Mouse (Mus musculus) lung, postnatal 4 days (tissue): Measurements from ENCODE around the gene Wbp2nl.

ENCODE experiments used
- DNase-seq, 2 experiments: peaks; one replicate each; pipeline ENCODE4 v3.0.0; 2021

The Wbp2nl gene

DNA sequence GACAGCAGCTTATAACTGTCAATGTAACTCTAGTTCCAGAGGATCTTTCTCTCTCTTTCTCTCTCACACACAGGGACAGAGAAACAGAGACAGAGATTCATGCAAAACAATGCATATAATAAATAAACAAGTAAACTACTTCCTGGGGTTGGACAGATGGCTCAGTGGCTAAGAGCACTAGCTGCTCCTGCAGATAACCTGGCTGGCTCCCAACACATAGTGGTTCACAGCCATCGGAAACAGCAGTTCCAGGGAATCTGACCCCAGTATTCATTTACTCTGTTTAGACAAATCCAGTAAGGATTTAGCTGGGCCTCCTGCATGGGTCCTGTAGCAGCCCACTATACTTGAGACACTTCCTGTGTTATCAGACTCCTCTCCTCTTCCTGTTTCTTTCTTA lies 20.9 kb downstream of the Wbp2nl start:
- DNase-seq: no peak

DNA sequence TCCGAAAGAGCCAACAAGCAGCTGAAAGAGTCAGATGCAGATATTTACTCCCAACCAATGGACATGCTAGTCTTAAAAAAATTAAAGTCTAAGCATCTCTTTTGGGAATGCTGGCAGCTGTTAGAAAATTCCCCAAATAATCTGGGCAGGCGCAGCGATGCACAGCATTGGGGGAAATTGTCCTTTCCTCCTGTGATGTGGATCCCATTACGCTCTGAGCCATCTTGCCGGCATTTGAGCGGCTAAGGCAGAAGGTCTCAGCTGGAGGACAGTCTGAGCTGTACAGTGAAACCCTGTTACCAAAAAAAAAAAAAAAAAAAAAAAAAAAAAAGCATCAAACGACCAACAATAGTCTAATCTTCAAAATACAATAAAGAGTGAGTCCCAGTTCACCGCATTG lies 23.4 kb downstream of the Wbp2nl start:
- no peak for DNase-seq

DNA sequence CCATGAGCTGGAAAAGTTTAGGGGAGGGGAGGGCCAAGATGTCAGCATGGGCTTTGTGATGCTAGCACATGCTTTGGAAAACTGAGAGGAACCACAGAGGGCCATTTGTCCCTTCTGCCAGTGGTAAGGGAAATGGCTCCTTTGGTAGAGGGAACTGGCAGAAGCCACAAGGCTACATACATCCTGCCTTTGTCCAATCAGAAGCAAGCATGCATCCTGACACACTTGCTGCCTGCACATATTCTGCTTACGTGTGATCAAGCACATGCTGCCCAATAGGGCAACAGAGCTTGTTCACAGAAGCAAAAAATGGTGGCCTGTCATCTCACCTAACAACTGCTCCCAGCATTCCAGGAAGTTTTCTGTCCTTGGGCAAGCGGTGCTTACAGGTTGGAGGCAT lies 26.6 kb downstream of the Wbp2nl start:
- DNase-seq: no peak

DNA sequence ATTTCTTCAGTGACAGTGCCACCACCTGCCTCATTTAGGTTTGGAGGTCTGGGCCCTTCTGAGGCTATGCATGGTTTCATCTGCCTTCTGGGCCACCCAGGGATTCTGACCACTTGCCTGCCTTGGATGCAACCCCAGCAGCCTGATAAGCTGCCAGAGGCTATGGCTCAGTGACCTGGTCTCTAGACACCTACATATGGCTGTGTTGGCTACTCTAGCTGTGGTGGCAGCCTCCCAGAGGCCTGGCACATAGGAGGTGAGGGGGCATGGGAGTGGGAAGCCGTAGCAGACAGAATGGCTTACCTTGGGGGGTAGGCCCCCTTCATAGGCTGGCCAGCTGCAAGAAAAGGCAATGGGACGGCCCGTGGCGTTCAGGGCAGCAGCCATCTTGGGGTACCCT lies 36.4 kb downstream of the Wbp2nl start:
- no peak for DNase-seq

DNA sequence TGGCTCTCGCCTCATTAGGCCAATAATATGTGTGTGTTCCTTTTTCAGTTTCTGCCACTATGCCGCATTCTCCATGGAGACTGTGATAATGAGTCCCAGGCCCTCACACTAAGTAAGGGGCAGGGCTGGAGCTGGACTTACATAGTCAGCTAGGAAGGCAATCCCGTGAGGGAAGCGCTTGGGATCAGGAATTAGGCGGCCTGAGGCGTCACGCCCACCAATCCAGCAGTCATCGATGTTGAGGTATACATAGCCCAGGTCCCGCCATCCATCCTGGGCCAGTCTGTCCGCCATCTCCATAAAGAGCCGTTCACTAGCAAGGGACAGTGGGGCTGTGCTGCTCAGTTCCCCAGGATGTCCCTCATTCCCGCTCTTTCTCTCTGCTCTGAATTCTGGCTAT lies 37.9 kb downstream of the Wbp2nl start:
- no peak for DNase-seq

DNA sequence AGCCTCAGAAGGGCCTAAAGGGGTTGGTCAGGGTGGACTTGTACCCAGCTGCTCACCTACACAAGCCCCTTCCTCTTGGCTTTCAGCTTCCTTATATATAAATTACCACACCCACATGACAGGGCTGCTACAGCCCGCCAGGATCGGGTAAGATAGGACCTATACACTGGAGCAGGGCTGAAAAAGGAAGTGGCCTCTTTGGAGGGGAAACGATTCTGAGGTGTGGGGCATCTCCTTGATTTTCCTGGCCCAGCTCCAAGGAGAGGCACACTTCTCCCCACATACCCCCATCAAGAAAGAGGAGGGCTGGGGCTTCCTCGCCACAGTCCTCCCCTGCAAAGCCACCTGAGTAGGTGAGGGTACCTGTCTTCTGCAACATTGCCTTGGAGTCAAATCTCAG lies 39.1 kb downstream of the Wbp2nl start:
- peak in 1 of 2 experiments; percentile 28 for DNase-seq

DNA sequence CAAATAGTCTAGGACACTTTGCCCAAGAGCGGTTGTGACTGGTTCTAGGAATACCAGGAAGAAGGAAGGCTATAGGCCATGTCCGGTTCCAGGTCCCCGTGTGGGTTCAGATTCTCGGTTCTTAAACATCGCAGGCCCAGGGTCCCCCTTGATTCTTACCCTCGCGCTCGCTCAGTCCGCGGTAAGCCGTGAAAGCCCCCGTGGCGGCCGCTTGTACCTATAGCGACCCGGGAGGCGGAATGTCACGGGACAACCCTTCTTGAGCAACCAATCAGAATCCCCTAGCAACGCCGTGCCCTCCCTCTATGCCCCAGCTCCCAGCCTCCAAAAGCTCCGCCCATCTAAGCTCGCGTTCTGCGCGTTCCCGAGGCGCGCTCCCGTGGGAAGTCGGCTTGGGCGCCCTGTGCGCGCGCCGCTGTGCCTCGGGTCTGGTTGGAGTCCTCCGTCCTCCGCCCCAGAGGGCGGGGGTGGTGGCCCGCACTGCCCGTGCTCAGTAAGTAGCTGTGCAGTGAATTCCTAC lies 39.9 kb downstream of the Wbp2nl start, which contains the start of the genes Naga, Pheta2 and Smdt1:
TSS of gene Naga (minus strand) at position 333 of the 520 bp plus-strand sequence.
TSS of gene Pheta2 (plus strand) at position 350 of the 520 bp plus-strand sequence.
TSS of gene Smdt1 (plus strand) at position 367 of the 520 bp plus-strand sequence.
- peak; percentile 97 to 98 for DNase-seq

DNA sequence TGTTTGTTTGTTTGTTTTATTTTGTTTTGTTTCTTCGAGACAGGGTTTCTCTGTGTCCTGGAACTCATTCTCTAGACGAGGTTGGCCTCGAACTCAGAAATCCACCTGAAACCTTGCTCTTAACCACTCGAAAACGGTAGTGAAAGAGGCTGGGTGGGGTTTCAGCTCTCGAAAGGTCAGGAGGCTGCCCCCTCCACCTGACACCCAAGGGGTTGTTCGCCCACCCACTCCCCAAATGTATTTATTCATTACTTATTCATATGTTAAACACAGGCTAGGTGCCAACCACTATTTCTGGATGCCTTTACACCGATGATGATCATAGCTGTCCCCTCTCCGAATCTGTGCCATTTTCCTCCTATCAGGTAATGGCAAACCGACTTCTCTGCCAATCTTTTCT lies 40.4 kb downstream of the Wbp2nl start:
- no peak for DNase-seq

DNA sequence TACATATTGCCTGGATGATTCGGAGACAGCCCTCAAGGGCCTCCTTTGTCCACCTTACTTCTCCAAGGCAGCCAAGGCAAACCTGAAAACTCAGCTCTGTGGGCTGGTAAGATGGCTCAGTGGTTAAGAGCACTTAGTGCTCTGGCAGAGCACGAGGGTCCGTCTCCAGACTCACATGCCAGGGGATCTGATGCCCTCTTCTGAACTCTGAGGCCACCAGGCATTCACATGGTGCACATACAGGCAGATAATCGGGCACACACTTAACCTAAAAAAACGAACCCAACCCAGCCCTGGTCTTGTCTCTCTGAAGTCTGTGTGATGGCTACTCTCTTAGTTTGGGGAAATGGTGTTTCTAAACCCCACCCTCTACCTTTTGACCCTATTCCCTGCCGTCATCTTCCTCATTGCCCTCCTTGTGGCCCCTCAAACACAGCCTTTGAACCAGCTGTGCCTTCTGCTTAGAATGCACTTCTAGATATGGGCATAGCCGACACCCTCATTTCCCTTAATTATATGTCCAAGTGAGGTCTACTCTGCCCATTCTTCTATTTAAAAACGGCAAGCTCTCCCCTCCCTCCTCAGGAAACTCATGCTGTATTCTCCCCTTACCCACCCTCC lies 41.0 kb downstream of the Wbp2nl start:
- DNase-seq: no peak

DNA sequence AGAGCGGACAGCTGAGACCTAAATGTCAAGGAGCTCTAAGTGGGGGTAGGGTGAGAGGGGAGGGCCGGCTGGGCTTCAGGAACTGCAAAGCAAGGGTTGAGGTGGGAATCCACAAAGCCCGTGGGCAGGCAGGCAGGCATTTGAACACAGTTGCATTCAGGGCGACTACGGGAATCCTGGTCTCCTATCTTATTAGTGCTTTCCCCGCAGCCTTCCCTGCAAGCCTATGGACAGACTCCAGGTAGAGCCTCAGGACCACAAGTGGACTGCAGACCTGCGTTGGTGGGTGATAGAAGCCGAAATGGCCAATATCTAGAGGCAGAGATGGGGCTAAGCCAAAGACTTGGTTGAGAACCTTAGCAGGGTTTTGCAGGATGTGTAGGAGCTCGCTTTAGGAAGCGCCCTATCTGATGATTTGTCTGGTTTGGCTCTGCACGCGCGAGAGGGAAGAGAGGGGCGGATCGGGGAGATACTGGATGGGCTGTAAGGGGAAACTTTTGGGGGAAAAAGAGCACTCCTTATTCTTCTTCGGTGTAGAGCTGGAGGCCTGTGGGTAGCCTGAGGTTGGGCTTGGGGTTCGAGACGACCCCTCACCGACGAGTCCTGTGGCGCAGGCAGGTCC lies 41.8 kb downstream of the Wbp2nl start:
- no peak for DNase-seq

DNA sequence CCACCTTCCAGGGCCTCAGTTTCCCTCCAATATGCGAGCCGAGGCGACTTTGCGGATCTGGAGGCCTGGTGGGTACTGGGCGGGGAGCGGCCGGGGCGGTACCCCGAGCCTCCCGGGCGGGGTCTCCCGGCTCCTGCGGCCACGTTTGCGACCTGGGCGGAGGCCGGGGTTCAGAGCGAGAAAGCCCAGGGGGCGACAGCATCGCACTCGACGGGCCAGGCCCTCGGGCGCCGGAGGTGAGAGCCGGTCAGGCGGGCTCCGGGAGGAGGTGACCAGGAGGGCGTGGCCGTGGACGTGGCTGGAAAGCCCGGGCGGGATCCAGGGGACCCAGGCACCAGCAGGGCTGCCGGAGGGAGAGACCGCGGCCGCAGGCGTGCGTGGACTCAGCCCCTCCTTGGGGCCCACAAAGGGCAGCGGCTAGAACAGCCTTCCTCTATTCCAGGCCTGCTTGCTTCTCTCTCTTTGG lies 42.3 kb downstream of the Wbp2nl start:
- peak; percentile 73 to 82 for DNase-seq

DNA sequence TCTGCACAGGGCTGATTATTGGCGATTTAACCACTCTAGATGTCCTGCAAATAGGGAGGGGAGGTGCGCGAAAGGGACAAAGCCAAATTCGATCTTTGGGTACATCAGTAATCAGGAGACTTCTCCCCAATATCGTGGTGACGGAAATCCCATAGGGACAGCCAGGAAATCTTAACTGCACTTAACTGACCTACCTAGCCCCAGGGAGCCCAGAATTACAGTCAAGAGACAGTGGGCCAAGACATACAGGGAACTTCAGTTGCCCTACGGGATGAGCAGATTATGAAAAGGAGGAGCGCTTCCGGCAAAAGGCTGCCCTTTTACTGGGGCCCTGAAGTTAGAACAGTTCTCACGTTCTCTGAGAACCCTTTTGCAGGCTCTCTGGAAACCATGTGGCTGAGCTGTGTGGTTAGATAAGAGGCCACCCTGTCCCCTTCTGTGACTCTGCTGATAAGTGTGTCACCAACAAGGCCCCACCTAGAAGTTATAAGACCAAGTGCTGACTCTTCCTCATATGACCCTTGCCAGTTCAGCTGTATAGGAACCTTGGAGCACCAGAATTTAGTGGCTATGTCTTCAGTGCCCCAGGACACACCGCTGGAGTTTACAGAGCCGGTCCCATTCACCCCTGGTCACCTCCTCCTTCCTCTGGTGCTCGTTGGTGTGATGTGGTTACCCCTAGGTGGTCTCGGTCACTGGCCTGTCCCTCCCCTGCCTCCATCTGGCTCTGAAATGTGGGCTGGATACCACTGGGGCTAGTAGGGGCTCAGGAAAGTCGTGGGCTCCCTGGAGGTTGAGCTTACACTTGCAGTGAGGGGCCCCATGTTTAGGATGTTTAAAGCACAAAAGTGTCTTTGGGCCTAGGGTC lies 43.2 kb downstream of the Wbp2nl start:
- DNase-seq: no peak

DNA sequence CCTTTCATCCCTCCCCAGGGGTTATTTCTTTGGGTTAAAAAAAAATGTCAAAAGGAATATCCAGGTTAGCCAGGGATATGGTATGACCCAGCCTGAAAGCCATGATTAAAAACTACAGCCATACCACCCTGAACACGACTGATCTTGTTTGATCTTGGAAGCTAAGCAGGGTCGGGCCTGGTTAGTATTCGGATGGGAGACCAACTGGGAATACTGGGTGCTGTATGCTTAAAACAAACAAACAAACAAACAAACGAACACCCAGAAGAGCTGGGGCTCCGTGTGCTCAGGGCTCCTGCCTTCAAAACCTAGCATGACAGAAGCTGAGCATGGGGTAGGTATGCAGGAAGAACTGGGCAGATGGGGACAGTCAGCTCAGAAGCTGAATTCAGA lies 43.8 kb downstream of the Wbp2nl start:
- DNase-seq: no peak

DNA sequence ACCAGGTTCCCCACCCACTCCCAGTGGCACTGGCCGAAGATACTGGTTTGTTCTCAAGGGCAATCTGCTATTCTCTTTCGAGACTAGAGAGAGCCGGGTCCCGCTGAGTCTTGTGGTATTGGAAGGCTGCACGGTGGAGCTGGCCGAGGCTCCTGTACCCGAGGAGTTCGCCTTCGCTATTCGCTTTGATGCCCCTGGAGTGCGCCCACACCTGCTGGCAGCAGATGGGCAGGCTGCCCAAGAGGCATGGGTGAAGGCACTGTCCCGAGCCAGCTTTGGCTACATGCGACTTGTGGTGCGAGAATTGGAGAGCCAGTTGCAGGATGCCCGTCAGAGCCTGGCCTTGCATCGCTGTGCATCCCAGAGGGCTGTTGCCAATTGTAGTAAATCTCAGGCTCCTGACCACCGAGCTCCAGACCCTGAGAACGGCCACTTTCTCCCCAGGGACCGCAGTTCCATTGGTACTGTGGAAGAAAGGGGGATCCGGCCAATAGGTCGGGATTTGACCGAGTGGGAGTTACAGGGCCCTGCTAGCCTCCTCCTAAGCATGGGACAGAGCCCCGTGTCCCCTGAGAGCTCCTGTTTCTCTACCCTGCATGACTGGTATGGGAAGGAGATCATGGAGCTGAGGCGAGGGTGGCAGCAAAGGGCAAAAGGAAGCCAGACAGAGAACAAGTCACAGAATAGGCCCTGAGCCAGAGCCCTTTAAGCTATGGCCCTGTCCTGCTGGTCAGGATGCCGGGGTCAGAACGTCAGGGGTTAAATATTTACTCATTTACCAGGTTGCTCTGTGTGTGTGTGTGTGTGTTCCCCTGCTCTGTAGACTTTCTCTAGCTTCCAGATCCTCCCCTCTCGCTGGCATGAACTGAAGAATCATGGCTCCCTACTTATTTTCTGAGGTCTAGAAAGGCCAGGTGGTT lies 44.9 kb downstream of the Wbp2nl start:
- peak in 1 of 2 experiments; percentile 29 for DNase-seq

DNA sequence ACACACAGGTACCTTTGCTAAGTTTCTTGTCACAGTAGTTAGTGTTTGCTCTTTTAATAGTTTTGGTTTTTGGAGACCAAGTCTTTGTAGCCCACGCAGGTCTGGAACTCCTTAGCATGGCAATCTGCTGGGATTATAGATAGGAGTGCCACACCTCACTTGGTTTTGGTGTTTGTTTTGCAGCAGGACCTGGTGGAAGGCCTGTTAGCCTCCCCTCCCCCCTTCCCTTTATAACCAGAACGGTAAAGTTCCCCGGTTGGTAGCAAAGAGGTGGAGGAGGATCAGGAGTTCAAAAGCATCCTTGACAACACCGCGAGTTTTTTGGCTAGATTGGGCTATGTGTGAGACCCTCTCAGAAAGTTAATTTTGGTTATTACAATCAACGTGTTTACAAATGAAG lies 46.2 kb downstream of the Wbp2nl start:
- no peak for DNase-seq

DNA sequence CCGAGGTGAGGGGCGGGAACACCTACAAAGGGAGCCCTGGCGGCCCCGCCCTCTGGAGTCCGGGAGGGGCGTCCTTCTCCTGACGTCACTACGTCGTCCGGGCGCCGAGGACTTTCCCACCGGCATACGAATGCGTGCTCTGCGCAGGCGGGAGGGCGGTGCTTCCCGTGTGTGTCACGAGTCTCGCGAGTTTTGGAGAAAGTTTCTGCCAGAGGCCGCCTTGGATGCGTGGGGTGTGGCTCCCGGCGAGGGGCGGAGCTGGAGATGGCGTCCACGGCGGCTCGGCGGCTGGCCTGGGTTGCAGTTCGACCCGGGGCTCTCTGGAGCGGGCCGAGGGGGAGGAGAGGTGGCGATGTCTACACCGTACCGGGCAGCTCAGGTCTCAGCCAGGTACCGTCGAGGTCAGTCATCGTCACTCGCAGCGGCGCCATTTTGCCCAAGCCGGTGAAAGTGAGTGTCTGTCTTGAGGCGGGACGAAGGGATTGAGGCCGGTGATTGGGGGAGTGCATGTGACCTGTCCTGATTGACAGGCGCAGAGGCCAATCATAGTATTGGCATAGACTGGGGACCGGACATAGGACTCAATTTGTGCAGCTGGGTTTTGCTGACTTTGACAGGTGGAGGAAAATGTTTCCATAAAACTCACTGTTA lies 47.2 kb downstream of the Wbp2nl start:
- DNase-seq: peak; percentile 98 to 99

DNA sequence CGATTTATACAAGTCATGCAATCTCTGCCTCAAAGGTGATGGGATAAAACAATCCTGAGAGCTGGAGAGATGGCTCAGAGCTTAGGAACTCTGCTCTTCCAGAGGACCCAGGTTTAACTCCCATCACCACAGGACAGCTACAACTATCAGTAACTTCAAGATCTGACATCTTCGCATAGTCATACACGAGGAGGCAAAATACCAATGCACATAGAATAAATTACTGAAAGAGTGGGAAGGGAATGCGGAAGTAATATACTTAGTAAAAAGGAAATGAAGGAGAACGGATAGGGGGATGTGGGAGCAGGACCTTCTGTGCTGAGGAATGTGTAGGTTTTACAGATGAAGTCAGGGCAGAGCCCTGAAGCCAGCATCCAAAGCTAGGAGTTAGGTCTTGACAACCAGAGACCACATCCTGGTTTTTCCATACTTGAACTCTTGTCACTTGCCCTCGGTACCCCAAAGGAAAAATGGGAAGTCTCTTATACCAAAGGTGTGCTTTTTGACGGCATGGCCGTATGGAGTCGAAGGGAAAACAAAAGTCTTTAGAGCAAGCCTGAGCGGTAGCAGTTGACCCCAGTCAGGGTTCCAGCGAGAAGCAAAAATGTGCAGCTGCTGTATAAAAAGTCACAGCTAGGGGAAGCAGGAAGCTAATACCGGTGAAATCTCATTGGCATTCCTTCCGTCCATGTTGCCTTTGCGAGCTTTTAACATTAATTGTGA lies 48.0 kb downstream of the Wbp2nl start:
- DNase-seq: no peak

DNA sequence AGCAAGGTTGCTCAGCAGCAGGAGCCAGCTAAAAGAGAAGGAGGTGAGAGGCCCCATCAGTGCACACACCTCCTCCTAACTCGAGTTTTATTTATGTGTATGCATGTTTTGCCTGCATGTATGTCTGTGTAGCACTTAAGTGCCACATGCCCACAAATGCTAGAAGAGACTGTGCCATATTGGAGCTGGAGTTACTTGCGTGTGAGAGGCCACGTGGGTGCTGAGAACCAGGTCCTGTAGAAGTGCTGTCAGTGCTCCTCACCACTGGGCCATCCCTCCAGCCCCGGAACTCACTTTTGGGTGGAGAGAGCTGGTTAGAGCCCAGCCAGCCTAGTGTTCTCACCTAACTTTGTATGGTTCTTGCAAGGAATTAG lies 48.5 kb downstream of the Wbp2nl start:
- DNase-seq: no peak

DNA sequence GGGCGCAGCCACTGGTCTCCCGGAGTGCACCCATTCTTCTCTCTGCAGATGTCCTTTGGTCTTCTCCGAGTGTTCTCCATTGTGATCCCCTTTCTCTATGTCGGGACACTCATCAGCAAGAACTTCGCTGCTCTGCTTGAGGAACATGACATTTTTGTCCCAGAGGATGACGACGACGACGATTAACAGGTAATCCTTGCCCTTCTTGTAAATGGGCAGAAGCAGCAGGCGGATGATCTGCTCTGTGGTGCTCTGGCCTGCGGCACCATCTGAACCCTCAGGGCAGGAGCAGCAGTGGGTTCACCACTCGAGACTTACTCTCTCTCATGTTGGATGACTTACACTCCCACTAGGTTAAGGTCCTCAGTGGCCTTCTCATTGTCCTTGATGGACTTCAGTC lies 49.1 kb downstream of the Wbp2nl start:
- no peak for DNase-seq

DNA sequence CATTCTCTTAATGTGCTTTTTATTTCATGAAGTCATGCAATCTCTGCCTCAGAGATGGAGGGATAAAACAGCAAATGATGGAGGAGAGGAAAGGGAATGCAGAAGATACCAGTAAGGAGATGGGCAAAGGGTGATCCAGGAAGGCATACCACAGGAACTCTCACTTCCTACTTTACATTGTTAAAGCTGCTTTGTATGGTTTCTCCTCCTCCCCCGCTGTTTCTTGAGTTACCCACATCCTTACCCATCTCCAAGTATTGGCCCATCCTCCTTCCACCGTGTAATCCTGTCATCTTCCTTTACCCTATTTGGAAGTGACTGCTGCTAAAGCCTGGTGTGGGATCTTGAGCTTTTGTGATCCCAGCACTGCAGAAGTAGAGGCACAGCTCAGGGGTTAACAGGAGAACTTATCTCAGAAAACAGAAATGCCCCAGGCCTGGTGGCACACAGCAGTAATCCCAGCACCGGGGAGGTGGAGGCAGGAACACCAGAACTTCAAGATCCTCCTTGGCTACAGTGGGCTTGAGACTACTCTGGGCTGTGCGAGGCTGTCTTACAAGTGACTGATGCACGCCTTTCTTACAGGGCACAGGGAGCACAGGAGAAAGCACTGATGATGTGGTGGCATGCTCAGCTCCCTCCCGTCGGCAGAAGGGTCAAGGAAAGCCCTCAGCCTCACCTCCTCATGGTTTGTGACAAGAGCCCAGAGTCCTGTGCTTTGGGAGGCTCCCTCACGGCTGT lies 49.7 kb downstream of the Wbp2nl start:
- no peak for DNase-seq

DNA sequence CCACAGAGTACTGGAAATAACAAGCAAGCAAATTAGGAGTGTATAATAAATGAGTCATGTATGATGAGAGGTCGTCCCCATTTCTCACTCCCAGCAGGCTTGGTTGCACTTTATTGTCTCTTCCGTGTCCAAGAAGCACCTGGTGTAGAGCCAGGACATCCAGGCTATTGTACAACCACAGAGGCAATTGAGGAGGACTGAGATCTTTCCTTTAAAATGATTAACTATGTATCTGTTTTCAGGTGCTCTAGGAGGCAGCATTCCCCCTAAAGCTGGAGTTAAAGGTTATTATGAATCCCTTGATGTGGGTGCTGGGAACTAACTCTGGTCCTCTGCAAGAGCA lies 50.2 kb downstream of the Wbp2nl start:
- no peak for DNase-seq
